Mouse (Mus musculus): ENCODE results near the gene Nova2.

The Nova2 gene

DNA sequence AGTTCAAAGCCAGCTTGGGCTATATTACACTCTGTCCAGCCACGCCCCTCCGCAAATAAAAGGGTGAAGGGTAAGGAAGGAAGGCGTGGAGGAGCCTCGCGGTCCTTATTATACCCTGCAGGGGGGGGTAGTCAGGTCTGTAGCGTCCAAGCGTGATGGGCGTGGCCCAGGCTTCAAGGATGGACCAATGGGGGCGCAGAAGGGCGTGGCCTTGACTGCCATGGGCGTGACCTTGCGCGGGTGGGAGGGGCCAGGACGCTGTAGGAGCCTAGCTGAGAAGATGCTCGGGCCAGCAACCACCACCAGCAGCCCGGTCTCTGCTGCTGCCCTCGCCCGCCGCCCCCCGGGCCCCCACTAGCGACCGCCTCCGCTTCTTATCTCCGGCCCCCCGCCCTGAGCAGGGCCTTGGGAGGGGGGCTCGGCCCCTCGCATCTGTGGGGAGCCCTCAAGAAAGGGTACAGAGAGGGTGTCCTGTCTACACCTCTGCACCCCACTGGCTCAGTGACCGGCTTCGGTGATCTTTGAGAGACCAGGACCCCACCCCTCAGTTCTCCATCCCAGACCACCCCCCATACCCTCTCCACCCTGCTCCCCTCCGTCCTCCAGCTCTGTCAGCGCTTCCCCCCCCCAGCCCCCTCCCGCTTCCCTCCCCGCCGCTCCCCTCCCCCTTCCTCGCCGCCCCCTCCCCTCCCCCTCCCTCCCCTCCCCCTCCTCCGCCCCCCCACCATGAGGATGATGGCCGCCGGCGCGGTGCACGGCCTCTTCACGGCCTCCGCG lies at the start of gene Nova2:
Gene Nova2, plus strand, starts transcription at position 727 of the 777 bp plus-strand sequence.
- peak; percentile 91 to 96 for DNase-seq (ENCODE audit: inconsistent age in 2 of 2, low spot score in 1 of 2)

DNA sequence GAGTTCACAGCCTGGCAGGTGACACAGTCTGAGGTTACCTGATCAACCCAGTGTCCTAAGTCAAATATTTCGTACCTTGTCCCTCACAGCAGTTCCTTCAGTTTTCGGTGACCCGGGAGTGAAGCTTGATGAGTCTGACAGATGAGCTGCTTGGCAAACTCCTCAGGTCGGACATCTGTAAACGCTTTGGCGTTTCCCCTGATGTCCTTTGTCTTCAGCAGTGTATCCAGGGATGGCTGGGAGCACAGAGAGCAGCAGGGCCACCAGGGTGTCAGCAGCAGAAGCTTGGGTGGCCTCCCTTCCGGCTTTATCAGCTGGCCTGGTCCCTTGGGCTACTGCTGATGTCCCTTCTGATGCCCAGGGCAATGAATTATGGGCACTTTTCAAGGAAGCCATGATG lies 47.0 kb upstream of the Nova2 start:
- DNase-seq (ENCODE audit: inconsistent age in 2 of 2, low spot score in 1 of 2), result no peak

DNA sequence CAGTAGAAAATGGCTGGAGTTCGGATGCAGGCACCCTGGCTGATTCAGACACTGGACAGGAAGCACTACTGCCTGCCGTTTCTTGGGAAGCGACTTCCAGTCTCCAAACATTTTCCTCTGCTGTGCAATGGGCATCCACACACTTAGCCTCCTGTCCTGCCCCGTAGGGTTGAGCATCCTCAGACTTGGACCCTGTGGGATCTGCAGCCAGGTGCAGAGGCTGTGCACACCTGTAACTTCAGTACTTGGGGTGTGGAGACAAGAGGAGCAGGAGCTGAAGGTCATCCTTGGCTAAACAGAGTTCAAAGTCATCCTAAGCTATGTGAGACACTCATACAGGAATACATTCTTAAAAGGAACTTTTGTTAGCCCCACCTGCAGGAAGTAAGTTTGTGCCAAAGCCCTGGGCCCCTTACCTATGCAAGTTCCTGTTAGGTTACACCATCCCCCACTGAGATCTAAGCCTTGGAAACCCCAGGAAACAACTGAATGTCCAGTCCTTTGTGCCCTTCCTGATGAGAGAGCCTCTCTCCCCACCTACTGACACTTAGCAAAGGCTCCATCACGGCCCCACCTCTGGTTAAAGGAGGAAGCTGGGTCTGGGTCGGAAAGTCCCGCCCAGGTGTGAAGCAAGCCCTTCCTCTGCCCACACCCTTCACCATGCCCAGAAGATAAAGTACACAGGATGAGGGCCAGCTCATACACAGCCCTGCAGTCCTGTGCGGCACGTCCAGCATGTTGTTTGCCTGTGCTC lies 41.5 kb upstream of the Nova2 start:
- no peak for DNase-seq (ENCODE audit: inconsistent age in 2 of 2, low spot score in 1 of 2)

DNA sequence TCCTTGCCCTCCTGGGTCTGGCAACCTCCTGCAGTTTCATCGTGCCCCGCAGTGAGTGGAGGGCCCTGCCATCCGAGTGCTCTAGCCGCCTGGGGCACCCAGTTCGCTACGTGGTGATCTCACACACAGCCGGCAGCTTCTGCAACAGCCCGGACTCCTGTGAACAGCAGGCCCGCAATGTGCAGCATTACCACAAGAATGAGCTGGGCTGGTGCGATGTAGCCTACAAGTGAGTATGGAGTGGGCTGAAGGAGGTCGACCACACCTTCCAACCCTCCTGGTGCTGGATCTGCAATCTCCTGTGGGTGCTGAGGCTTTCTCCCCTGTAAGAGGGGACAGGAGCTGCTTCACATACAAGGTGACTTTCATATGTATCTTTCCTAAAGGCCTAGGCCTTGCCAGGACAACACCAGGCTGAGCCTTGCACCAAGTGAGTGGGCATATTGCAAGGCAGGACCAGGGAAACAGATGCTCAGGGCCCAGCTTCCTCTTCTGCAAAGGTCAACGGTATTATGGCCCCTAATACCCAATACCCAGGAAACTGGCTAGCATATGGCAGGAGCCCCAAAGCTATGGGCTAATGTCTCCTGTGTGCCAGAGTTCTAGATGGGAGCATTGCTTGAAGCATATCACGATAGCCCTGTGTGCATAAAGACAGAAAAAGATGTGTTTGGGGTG lies 40.8 kb upstream of the Nova2 start:
- DNase-seq (ENCODE audit: inconsistent age in 2 of 2, low spot score in 1 of 2), result no peak

DNA sequence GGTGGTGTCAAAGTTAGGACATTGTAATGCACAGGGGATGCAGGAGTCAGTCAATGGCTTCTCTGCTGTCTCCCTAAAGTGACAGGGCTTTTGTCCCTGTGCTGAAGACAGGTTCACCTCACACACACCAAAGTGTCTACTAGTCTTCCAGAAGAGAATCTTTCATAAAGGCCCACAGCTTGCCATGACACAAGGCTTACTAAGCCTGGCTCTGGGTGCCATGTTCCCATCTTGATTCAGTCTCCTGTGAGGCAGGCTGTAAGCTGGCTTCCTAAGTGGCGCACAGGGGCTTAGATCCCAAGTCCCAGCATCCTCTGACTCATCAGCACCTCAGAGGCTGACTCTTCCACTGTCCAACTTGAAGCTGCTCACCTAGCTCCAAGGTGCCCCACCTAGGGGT lies 38.7 kb upstream of the Nova2 start:
- DNase-seq (ENCODE audit: inconsistent age in 2 of 2, low spot score in 1 of 2), result no peak

DNA sequence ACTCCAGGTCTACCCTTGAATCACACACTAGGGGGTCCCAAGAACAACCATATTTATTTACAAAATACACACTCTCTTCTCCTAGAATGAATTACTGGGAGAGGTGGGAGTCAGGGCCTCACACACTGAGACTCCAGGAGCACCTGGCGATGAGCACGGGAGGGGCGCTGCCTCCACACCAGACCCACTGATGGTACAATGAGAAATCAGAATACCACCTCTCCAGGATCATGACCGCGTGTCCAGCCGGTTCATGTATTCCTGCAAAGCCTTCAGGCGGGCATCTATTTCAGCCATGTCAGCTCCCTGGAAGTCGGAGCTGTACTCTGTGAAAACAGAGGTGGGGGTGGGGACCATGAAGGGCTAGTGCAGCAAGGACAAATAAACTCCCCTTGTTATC lies 34.8 kb upstream of the Nova2 start:
- no peak for DNase-seq (ENCODE audit: inconsistent age in 2 of 2, low spot score in 1 of 2)

DNA sequence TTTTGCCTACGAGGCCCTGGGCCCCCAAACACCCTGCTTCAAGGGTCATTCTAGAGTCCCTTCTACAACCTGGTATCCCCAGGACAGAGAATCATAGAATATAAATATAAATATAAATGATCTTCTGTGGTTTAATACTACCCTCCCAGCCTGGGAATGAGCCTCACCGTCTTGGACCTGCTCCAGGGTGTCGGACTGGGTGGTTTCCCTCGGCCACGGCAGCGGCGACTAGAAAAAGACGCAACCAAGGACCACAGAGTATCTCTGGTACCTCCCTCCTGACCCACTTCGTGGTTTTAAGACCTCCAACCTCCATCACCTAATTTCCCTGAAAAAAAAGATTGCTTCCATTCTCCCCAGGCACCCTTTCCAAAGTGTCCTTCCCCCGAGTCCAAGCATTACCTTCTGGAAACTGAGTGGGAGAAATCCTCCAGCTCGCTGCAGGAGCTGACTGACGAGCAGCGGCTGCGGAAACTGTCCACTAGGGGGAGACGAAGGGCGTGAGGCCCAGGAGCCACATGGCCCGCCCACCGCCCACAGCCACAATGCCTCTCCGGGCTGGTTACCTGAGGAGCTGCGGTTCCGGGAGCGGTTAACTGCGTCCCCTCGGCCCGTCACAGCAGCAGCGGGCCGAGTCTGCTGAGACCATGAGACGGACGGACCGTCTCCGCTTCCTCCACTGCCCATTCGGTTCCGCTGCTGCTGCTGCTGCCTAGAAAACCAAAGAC lies 33.7 kb upstream of the Nova2 start:
- DNase-seq (ENCODE audit: inconsistent age in 2 of 2, low spot score in 1 of 2), result peak; percentile 87 to 94

DNA sequence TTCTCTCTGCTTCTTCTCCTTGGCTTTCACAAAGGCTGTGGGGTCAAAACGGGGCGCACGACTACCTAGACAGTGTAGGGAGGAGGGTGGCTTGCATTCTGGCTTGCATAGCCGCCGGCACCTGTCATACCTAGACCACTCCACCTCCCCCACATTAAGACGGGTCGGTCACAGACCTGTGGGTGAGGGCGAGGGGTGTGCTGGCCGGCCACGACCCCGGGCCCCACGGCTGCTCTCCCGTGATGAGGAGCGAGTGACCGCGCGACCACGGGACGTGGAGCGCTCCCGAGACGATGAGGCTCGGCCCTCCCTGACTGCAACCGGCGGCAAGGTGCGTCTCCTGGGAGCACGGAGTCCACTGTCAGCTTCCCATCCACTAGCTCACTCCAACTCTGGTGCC lies 32.7 kb upstream of the Nova2 start:
- DNase-seq (ENCODE audit: inconsistent age in 2 of 2, low spot score in 1 of 2), result peak; percentile 25 to 35

DNA sequence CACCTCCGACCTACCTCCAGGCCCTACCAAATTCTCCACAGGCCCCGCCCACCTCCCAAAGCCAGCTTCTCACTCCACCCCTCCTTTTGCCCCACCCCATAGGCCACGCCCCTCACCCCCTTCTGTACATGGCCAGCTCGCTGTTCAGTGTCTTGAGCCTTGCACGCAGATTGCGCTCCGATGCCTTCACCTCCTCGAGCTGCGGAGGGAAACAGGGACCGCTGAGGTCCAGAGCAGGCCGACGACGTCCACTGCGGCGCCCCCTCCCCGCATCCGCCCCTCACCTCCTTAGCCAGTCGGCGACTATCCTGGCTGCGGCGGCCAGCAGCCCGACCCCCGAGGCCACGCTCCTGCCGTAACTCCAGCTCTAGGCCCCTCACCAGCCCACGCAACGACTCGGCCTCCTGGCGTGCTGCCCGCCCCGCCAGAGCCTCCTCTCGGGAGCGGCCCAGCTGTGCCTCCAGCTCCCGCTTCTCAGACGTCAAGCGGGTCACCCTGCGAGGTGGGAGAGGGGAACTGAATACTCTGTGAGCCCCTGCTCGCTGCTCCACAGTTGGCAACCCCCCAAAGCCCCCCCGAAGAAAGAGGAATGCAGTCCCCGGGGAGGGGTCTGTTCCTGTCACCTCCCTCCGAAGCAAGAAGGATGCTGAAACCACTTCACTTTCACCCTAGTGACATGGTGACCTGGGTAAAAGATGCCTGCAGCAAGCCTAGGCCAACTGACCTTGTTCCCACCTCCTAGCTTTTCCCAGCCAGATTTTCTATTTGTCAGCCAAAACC lies 31.8 kb upstream of the Nova2 start:
- peak; percentile 74 to 91 for DNase-seq (ENCODE audit: inconsistent age in 2 of 2, low spot score in 1 of 2)

DNA sequence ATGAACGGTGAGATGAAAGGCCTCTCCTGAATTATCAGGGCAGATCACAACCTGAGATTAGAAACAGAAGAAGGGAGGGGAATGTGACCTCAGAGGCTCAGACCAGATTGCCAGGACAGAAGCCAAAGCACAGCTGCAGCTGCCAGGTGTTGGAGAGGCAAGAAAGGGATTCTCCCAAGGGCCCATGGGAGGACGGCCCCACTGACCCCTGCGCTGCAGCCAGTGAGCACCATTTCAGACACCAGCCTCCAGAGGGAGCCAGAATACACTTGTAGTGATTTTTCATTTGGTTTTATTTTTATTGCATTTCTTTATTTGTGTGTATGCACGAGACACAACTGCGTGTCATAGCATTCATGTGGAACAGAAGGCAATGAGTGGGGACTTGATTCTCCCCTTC lies 29.2 kb upstream of the Nova2 start:
- peak; percentile 37 to 81 for DNase-seq (ENCODE audit: inconsistent age in 2 of 2, low spot score in 1 of 2)

DNA sequence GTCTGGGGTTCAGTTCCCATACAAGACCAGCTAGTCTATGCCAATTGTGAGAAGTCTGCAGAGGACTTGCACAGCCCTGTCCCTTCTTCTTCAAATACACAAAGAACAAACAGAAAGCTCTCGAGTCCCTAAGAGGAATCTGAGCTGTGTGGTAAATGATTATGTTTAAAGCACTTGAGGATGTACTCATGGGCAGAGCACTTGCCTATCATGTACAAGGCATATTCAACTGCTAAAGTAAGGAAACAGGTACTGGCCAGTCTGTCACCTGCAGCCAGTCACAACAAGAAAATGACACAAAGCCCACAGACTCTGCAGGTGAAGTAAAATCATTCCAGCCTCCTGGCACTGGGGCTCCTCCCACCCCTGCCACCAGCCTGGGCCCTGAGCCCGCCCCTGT lies 25.2 kb upstream of the Nova2 start:
- DNase-seq (ENCODE audit: inconsistent age in 2 of 2, low spot score in 1 of 2), result no peak

DNA sequence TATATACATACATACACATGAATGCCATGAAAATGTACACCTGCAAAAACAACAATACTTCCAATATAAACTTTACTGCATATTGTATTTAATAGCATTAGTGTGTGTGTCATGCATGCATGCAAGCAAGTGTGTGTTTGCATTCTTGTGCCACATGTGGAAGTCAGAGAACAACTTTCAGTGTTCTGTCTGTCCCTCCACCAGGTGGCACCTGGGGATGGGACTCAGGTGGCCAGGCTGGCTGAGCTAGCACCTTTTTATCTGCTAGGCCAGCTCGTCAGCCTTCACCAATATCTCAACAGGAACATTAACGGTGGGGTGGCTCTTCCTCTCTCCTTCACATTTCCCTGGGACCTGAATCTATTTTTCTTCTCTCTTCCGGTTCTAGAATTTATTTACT lies 23.2 kb upstream of the Nova2 start:
- DNase-seq (ENCODE audit: inconsistent age in 2 of 2, low spot score in 1 of 2), result no peak

DNA sequence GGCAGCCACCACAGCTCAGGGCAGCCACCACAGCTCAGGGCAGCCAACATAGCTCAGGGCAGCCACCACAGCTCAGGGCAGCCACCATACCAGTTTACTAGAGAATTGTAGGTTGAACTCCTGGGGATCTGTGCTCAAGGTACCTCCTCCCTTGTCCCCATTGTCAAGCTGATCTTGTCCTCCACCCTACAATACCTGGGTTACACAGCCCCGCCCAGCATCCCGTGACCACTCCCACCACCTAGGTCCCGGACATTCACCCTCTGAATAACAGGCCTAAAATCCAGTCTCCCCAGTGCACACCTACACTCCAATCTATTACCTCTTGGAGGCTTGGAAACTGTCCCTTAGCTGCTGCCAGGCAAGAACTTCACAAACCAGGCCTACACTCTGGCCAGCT lies 20.7 kb upstream of the Nova2 start:
- no peak for DNase-seq (ENCODE audit: inconsistent age in 2 of 2, low spot score in 1 of 2)

DNA sequence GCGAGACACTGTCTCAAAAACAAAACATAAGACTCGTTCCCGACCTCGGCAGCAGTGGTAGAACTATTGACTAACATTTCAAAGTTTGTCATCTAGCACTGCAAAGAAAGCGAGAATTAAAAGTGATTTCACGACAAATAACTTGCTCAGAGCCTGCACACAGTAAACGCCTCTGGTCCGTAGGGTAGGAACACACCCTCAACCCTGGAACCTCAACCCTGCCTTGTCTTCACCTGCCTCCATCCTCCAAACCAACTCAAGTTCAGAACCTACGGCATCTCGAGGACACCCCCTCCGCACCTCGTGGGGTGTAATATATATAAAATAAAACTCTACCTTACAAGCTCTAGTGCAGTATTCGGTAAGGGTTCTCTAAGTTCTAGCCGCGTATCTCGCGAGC lies 15.9 kb upstream of the Nova2 start:
- DNase-seq (ENCODE audit: inconsistent age in 2 of 2, low spot score in 1 of 2), result no peak

DNA sequence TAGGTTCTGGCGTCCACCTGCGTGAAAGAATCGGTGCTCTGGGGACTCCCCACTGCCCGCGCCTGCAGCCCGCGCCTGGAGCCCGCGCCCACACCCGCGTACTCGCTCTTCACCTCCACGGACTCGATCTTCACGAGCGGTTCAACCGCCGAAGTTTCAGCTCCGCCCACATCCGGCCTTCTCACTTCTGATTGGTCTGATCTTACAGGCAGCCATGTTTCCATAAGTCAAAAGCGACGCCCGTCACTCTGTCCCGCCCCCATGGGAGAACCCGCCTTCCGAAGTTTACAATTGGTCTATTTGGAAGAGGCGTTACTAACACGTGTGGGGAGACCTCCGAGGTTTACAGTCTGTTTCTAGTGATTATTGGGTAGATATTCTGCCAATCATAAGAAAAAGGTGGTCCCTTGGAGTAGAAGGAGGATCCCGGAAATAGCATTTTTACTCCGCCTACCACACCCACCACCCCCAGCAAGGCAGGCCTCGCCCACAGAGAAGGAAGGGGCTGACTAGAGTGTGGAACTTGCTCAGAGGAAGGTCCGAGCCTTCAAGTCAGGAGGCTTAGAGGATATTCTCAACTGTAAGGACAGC lies 15.4 kb upstream of the Nova2 start, which contains the start of gene Ccdc61:
Gene Ccdc61, minus strand, starts transcription at position 175 of the 591 bp plus-strand sequence.
- DNase-seq (ENCODE audit: inconsistent age in 2 of 2, low spot score in 1 of 2), result peak; percentile 97 to 100

DNA sequence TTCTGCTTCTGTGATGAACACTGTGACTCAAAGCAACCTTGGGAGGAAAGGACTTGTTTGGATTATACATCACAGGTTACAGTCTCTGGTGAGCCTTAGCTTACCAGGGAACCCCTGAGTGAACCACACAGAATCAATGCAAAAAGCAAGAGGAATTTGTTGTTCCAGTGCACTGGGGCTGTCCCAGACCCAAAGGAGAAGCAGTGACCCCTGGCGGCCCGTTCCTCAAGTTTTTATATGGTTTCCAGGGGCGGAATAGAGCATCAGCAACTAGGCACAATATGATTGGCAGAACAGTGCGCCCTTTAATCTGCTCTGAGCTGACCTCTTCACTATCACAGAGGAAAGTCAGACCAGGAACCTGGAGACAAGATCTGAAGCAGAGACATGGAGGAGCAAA lies 9.4 kb upstream of the Nova2 start:
- no peak for DNase-seq (ENCODE audit: inconsistent age in 2 of 2, low spot score in 1 of 2)

DNA sequence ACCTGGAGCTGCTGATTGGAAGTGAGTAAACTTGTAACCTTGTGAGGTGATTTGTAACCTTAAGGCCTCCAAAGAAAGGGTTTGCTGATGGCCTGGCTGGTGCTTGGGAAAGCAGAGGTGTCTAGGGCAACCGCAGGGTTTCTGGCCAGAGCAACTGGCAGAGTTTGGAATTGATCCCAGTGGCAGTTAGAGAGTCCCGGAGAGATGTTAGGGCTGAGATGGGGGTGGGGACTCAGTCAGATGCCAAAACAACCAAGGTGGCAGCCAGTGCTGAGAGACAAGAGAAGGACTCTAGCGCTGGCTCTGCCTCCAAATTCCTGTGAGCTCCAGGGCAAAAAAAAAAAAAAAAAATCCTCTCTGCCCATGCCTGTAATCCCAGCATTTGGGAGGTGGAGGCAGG lies 7.8 kb upstream of the Nova2 start:
- DNase-seq (ENCODE audit: inconsistent age in 2 of 2, low spot score in 1 of 2), result peak in 1 of 2 experiments; percentile 53

DNA sequence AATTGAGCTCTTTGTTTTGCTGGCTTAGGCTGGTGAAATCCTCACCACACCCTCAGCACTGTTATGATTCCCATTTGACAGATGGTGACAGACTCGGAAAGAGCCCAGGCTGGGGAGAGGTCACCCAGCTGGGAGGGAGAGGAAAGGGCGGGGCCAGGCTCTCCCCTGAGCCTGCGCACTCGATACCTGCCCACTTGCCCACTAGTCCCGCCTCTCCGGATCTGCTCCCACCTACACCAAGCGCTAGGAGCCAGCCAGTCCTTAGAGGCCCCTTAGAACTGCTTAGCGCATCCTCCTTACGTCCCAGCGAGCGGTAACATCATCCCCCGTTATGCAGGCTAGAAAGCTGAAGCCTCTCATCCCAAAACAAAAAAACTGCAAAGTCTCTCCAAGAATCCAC lies 4.6 kb upstream of the Nova2 start:
- peak; percentile 72 to 81 for DNase-seq (ENCODE audit: inconsistent age in 2 of 2, low spot score in 1 of 2)

DNA sequence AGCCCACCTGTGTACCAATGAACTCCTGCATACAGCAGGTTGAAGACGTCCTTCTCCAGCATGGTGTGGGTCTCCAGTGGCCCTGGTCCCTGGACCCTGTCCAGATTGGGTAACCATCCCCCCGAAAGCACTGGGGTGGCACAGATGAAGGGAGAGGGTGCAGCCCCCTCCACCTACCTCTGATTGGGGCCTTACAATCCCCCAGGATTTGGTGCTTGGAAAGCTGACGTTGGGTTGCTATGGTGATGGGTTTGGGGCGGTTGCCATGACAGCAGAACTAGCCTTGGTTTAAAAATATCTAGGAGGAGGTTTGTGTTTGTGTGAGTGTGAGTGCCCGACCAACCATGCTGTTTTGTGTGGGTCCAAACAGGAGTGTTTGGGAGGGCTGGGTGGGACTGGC lies 2.9 kb upstream of the Nova2 start:
- DNase-seq (ENCODE audit: inconsistent age in 2 of 2, low spot score in 1 of 2), result no peak

DNA sequence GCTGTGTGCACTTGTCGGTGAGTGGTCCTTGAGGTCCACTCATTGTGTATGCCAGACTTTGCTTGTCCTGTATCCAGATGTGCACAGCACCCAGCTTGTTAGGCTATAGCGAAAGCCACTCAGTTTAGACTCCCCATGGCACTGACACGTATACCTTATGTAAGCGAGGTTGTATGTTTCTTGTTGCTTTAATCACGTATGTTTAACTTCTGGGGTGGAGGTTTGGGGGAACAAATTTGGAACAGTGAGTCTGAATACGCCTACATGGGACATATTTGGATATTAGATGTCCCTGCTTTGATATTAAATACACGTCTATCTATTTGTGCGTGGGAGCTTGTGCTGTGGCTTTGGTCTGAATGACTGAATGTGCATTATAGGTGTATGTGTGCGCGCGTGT lies 2.4 kb upstream of the Nova2 start:
- DNase-seq (ENCODE audit: inconsistent age in 2 of 2, low spot score in 1 of 2), result no peak

Data from adrenal gland, adult (tissue).